Mouse (Mus musculus) kidney, postnatal 10 days (tissue): ENCODE measurements at regions not wholly inside any gene's neighbourhood (a gene's known extent, or its start where the extent isn't known, plus 50 kb on each side); places are given as distances from the start of the nearest gene placed in this dataset.

Source experiments
- DNase-seq: peaks from one replicate; pipeline ENCODE4 v3.0.0; 2021; ENCODE audit warnings: mixed read lengths

DNA sequence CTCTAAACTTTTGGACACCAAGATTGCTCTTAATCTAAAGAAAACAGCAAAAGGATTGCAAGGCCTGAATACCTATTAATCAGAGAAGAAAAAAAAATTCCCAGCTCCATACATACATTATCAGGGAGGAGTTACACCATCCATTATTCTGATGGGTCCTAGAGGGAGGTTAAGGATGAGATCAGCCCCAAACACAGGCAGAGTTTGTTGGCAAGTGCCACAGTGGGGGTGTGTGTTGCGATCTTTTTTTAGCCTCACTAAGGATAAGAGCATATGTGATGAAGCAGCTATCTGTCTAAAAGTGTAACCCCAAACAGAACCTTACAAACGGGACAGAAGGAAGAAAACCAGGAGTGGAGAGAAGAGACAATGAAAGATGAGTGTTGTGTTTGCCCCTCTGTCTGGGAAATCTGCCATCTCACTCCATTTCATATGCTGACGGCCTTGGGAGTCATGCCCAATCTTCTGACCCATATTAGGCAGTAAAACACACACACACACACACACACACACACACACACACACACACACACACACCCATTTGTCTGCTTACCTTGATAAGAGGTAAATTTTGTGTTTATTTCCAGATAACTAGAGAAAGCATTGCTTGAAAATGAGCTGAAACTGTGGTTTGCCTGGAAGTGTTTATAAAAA, 61.4 kb upstream of the Adamts9 start:
- no peak for DNase-seq

DNA sequence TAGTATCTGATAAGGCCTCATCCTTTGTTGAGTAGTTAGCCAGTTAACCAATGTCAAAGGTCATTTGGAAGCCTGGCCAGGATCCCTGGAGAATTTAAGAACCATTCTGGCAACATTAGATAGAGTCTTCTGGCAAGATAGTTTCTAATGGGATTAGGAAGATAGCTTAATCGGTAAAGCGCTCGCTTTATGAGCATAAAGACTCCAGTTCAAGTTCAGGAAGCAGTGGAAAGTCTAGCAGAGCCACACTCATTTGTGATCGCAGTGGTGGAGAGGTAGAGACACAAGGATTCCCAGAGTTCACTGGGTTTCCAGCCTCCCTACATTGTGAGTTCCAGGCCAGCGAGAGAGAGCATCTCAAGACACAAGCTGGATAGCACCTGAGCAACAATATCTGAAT, 60.5 kb upstream of the Adamts9 start:
- no peak for DNase-seq

DNA sequence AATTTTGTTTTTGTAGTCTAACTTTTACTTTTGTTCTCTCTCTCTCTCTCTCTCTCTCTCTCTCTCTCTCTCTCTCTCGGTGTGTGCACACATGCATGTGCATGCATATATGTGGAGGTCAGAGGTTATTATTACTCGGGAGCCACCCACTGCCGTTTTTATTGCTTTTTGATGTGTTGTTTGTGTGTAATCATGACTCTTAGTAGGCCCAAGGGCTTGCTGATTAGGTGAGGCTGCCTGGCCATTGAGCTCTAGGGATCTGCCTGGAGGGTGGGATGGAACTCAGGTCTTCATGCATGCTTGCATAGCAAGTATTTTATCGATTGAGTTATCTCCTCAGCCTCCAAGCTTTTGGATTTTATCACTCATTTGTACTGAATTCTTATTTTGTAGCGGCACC, 50.4 kb upstream of the Adamts9 start:
- no peak for DNase-seq
